Mouse (Mus musculus) adrenal gland, postnatal 4 days (tissue): ENCODE results near the gene Gm10198. TPM values are rescaled to one million over a fixed set of nuclear protein-coding genes. Genes with fewer than 3 reads are reported as not detected.

Source experiments
- DNase-seq, 2 experiments: peaks; one replicate each; pipeline ENCODE4 v3.0.0; 2021 to 2022; ENCODE audit warnings: low spot score in 2 of 2, mixed read lengths in 2 of 2
- long read RNA-seq, 2 experiments: library from polyadenylated mRNA; stranded (forward); transcript quantifications; one replicate each; pipeline ENCODE4 v2.0.0; 2021
- total RNA-seq, 2 experiments: library from RNA; stranded (reverse); gene quantifications; 2 replicates each; pipeline ENCODE4 v1.2.3; 2021

Gene Gm10198
- not detected for total RNA-seq
- long read RNA-seq, experiment 1, result 0 reads
- long read RNA-seq, experiment 2, result 0 reads

DNA sequence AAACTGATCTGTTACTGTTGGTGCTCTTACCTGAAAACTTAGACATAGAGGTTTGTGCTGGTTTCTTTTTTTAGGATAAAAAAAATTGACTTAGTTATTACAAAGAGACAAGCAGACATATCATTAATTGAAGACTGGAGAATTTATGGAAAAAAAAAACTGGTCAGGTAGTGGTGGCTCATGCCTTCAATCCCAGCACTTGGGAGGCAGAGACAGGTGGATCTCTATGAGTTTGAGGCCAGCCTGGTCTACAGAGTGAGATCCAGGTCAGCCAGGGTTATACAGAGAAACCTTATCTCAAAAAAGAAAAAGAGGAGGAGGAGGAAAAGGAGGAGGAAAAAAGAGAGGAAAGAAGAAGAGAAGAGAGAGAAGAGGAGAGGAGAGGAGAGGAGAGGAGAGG lies at the start of gene Gm10198:
Gene Gm10198 (plus strand): TSS at position 301 of the 400 bp plus-strand sequence.
- DNase-seq, result no peak

GRCm38 (mm10) chr13:111545286-111545685 lies 47.3 kb upstream of the Gm10198 start:
- no peak for DNase-seq

DNA sequence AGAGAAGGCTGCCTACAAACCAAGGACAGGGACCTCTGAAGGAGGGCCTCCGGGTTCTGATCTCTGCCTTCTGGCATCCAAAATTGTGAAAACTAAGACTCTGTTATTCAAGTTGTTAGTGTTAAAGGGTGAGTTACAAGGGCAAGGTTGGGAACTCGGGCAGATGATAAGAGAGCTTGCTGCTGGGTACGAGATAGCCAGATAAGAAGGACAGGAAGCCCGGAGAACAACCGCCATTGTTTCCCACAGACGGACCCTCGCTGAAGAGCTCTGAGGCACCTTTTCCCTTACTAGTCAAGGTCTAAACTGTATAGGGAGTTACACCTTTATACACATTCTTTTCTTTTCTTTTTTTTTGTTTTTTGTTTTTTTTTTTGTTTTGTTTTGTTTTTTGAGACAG lies 39.8 kb upstream of the Gm10198 start:
- DNase-seq, result no peak

- DNase-seq, result no peak
Observed at GRCm38 (mm10) chr13:111553182-111553581, 39.4 kb upstream of the Gm10198 start.

GRCm38 (mm10) chr13:111553941-111554340 lies 38.6 kb upstream of the Gm10198 start:
- DNase-seq, result no peak

DNA sequence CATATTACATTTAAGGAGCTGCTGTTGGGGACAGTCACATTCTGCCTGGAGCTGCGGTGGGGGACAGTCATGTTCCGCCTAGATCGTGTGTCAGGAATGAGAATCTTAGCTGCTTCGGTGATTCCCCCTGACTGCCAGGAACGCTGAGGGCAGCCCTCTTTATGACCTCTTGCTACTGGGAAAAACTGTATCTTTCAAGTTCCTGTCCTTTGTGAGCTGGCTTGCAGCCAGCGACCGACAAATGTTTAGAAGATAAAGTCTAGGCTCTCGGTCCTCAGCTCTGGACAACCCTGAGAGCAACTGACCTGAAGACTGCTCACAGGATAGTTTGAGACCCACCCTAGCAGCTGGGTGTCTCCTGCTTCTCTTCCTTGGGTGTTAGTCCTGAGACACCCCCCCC lies 37.3 kb upstream of the Gm10198 start:
- no peak for DNase-seq

DNA sequence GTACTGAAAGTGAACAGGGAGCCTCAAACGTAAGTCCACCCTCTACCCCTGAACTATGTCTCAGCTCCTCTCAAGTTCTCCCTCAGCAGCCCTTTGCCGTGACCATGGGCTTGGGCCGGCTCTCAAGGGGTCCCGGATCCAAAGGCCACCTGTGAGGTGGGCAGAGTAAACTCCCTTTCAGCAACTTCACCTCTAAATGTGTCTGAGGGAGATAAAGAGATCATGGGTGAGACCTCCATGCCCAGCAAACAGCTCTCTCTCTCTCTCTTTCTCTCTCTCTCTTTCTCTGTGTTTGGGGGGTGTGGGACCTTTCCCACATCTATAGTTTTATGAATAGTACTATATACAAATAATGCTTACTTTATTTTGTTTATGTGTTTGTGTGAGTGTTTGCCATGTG lies 36.2 kb upstream of the Gm10198 start:
- no peak for DNase-seq

DNA sequence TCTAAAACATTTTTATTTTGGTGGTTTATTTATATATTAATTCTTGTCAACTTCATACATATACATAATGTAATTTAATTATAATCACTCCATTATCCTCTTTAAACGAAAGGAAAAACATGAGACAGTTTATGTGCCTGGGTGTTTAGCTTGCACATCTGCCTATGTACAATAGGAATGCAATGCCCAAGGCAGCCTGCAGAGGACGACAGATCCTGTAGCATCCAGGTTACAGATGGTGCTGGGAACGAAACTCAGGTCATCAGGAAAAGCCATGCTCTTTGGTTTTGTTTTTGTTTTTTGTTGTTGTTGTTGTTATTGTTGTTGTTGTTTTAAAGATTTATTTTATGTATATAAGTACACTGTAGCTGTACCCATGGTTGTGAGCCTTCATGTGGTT lies 32.4 kb upstream of the Gm10198 start:
- DNase-seq, result no peak

DNA sequence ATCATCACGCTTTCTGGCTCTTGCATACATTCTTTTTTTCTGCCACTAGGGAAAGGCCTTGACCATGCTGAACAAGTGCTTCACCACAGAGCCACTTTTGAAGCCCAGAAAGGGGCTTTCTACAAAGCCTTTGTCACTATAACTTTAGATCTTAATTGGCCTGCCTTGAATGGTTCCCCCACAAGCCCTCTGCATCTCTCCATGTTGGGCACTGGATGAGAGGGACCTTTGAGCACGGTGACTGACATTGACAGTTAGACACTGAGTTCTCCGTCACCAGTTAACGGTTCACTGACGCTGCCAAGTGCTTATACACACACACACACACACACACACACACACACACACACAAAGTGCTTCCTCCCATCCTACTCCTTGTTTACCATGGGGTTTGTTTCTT lies 30.0 kb upstream of the Gm10198 start:
- DNase-seq, result no peak

GRCm38 (mm10) chr13:111574196-111574595 lies 18.4 kb upstream of the Gm10198 start:
- no peak for DNase-seq

- no peak for DNase-seq
Observed at GRCm38 (mm10) chr13:111577177-111577576, 15.4 kb upstream of the Gm10198 start.

GRCm38 (mm10) chr13:111580054-111580453 lies 12.5 kb upstream of the Gm10198 start:
- DNase-seq, result no peak

- DNase-seq, result no peak
Observed at GRCm38 (mm10) chr13:111598111-111598510, 5.5 kb downstream of the Gm10198 start.

GRCm38 (mm10) chr13:111601383-111601782 lies 8.8 kb downstream of the Gm10198 start:
- DNase-seq, result no peak

DNA sequence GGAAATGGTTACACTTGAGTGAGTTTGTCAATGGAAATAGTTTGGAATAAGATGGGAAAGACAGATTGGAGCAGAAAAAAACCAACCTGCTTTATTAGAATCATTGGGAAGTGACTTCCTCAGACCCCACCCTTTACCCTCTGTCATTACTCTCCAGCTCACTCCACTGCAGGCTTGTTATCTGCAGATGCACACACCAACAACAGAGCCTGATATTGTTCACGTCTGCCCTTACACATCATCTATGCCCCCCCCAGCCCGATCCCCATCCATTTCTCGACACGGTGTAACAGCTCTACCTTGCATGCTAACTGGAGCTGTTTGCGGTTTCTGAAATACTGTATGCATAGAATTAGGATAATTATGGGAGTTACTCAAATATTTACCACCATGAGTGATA lies 12.2 kb downstream of the Gm10198 start:
- no peak for DNase-seq

GRCm38 (mm10) chr13:111616168-111617125 lies 23.9 kb downstream of the Gm10198 start:
- no peak for DNase-seq

GRCm38 (mm10) chr13:111620433-111620832 lies 27.8 kb downstream of the Gm10198 start:
- DNase-seq, result no peak

GRCm38 (mm10) chr13:111622425-111622824 lies 29.8 kb downstream of the Gm10198 start:
- no peak for DNase-seq

DNA sequence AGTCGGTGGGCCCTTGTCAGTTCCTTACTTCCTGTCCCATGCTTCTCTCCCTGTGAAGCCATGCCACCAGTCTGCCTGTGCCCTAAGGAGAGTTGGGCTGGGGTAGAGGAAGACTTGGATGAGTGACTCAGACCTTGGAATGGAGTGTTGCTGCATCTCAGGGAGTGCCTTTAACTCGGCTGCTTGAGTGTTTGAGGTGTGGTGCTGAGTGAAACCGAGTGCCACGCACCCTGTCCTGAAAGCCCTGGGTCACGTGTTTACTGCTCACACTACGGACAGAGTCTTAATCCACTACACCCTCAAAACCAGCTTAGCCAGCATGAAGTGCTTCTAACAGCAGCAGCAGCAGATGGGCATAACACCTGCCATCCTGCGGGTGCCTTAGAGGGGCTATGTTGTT lies 30.5 kb downstream of the Gm10198 start:
- no peak for DNase-seq

GRCm38 (mm10) chr13:111624115-111624514 lies 31.5 kb downstream of the Gm10198 start:
- no peak for DNase-seq

DNA sequence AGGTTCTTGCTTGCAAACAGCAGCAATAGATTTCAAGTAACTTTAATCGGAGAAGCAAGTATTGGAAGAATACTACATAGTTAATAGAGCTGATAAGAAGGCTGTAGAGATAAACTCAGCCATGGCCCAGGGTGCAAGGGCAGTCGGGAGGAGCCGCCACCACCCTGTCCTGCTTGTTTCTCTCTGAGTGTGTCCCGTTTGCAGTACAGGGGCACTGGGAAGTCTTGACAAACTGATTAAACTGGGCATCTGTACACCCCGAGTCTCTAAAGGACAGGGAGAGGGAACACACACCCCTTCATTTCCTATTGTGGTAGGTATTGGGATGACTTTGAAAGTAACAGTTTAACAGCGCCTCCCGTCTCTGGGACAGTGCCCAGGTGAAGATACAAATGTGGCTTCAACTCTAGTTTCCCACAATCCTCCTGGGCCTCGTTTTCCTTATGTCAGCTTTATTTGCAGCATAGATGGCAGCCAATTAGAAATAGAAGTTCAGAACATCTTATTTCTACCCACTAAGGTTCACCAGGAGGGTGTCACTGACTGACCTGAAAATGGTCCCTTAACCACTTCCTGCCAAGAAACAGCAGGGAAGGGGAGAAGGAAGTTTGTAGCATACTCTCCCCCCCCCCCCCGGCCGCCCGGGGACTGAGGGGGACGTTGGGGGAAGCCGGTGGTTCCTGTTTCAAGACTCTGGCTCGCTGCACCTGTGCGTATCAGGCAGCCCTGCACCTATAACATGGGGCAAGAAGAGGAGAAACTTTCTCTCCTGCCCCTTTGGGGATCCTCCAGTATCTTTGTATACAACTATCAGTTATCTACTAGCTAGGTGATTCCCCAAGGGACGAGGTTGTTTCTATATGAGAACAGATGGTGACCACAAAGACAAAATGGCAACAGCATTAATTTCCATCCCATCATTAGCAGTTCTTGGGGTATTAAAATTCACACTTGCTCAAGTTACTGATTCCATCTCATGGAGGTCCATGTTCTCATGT lies 41.9 kb downstream of the Gm10198 start:
- no peak for DNase-seq

GRCm38 (mm10) chr13:111640319-111640718 lies 47.7 kb downstream of the Gm10198 start:
- no peak for DNase-seq
